Mouse (Mus musculus): ENCODE data around the gene Spock2.

DNA sequence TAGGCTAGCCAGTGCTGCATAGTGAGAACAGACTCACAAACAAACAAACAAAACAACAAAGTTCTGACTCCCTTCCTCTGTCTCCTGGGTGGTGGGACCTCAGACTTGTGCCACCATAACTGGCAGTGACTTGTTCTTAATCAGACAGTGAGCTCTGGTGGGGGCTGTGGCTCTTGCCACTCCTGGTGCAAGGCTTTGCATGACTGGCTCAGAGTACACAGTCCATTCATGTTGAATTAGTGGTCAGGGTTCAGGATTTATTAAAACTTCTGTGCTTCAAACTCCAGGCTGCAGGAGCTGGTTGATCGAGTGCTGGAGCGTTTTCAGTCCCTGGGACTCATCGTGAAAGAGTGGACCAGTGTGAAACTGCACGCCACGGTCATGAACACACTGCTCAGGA is 43.8 kb upstream of the Spock2 start:
- TF ChIP-seq EP300 (IDR thresholded peaks at IDR 0.05; ENCODE audit: low read depth) (no peak), CTCF (IDR thresholded peaks at IDR 0.05; ENCODE audit: low read depth) (no peak)
